Mouse (Mus musculus) MEL (cell line): ENCODE results near the gene Il10. TPM values are rescaled to one million over a fixed set of nuclear protein-coding genes. Genes with fewer than 3 reads are reported as not detected.

Experiments
- DNase-seq: peaks from one replicate; pipeline ENCODE4 v3.0.0; 2011; ENCODE audit warnings: low read depth, low spot score
- H3K27ac ChIP-seq: 2 replicates; pipeline ENCODE4 v1.5.1; 2012; ENCODE audit warnings: low read depth, mild to moderate bottlenecking, control low read depth, low read length, moderate library complexity; ENCODE audit not compliant: control insufficient read depth
- H3K27me3 ChIP-seq, 2 experiments: fragments of 150-350 bp in 1 of 2; sonication (generic) in 1 of 2; 2 replicates each; pipeline ENCODE4 v1.6.1; 2012; ENCODE audit warnings: low read length in 2 of 2, mild to moderate bottlenecking in 2 of 2, improper control_type of control experiment in 1 of 2, moderate library complexity in 1 of 2; ENCODE audit not compliant: insufficient read depth in 2 of 2, control insufficient read depth in 1 of 2
- H3K36me3 ChIP-seq, 2 experiments: 2 replicates each; pipeline ENCODE4 v1.6.1; 2012 to 2014; ENCODE audit warnings: low read length in 2 of 2, improper control_type of control experiment in 1 of 2, inconsistent platforms in 1 of 2, mild to moderate bottlenecking in 1 of 2; ENCODE audit not compliant: insufficient read depth in 2 of 2, control insufficient read depth in 1 of 2
- H3K4me1 ChIP-seq, 2 experiments: fragments of 150-350 bp in 1 of 2; sonication (generic) in 1 of 2; 2 replicates each; pipeline ENCODE4 v1.6.1; 2012; ENCODE audit warnings: low read length in 2 of 2, improper control_type of control experiment in 1 of 2, mild to moderate bottlenecking in 1 of 2; ENCODE audit not compliant: insufficient read depth in 2 of 2, control insufficient read depth in 1 of 2
- H3K4me3 ChIP-seq, 2 experiments: fragments of 150-350 bp in 1 of 2; sonication (generic) in 1 of 2; 2 replicates each; pipeline ENCODE4 v1.5.1; 2012; ENCODE audit warnings: low read depth in 2 of 2, low read length in 2 of 2, mild to moderate bottlenecking in 2 of 2, moderate library complexity in 2 of 2, control low read depth in 1 of 2, improper control_type of control experiment in 1 of 2; ENCODE audit not compliant: control insufficient read depth in 1 of 2, insufficient read depth in 1 of 2
- H3K79me2 ChIP-seq: 2 replicates; pipeline ENCODE4 v1.6.1; 2012; ENCODE audit warnings: mild to moderate bottlenecking, low read length, moderate library complexity; ENCODE audit not compliant: control insufficient read depth, poor library complexity, insufficient read depth
- H3K9ac ChIP-seq: 2 replicates; pipeline ENCODE4 v1.6.1; 2012; ENCODE audit warnings: low read depth, mild to moderate bottlenecking, control low read depth, low read length, moderate library complexity; ENCODE audit not compliant: control insufficient read depth, poor library complexity, severe bottlenecking
- H3K9me3 ChIP-seq: fragments of 150-350 bp; sonication (generic); replicated peaks from 2 replicates; pipeline ENCODE4 v1.6.1; 2012; ENCODE audit warnings: mild to moderate bottlenecking, low read length, improper control_type of control experiment, moderate library complexity; ENCODE audit not compliant: insufficient read depth
- BHLHE40 ChIP-seq: IDR thresholded peaks from 2 replicates; pipeline ENCODE4 v1.6.1; 2012; ENCODE audit warnings: low read depth, mild to moderate bottlenecking, inconsistent platforms, low read length, improper control_type of control experiment, borderline replicate concordance
- CTCF ChIP-seq, 3 experiments: IDR thresholded peaks in 2 of 3; conservative IDR thresholded peaks in 1 of 3; 2 replicates each; pipeline ENCODE4 v1.5.1; 2011 to 2012; ENCODE audit warnings: low read length in 3 of 3, low read depth in 2 of 3, mild to moderate bottlenecking in 2 of 3, improper control_type of control experiment in 1 of 3, inconsistent platforms in 1 of 3, mixed read lengths in 1 of 3, moderate library complexity in 1 of 3; ENCODE audit not compliant: control insufficient read depth in 1 of 3, insufficient read depth in 1 of 3, poor library complexity in 1 of 3, severe bottlenecking in 1 of 3
- ELF1 ChIP-seq: IDR thresholded peaks from 2 replicates; pipeline ENCODE4 v1.6.1; 2014; ENCODE audit warnings: low read depth, mild to moderate bottlenecking, inconsistent platforms, low read length, improper control_type of control experiment, moderate library complexity
- ETS1 ChIP-seq: IDR thresholded peaks from 2 replicates; pipeline ENCODE4 v1.6.1; 2012; ENCODE audit warnings: low read depth, mild to moderate bottlenecking, inconsistent platforms, low read length, improper control_type of control experiment, moderate library complexity
- KAT2A ChIP-seq: conservative IDR thresholded peaks from 2 replicates; pipeline ENCODE4 v1.6.1; 2012; ENCODE audit warnings: low read depth, low read length, improper control_type of control experiment, inconsistent platforms
- MAFK ChIP-seq: IDR thresholded peaks from 2 replicates; pipeline ENCODE4 v1.6.1; 2011; ENCODE audit warnings: low read depth, mild to moderate bottlenecking, low read length, improper control_type of control experiment, borderline replicate concordance
- MEF2A ChIP-seq: IDR thresholded peaks from 2 replicates; pipeline ENCODE4 v1.6.1; 2014; ENCODE audit warnings: low read depth, mild to moderate bottlenecking, inconsistent platforms, low read length, improper control_type of control experiment; ENCODE audit not compliant: poor library complexity, insufficient replicate concordance, severe bottlenecking; ENCODE audit errors: extremely low read depth
- MXI1 ChIP-seq: IDR thresholded peaks from 2 replicates; pipeline ENCODE4 v1.6.1; 2011; ENCODE audit warnings: mild to moderate bottlenecking, low read depth, low read length, improper control_type of control experiment
- MYB ChIP-seq: IDR thresholded peaks from 2 replicates; pipeline ENCODE4 v1.6.1; 2011; ENCODE audit warnings: mild to moderate bottlenecking, low read depth, low read length, improper control_type of control experiment
- NRF1 ChIP-seq: IDR thresholded peaks from 2 replicates; pipeline ENCODE4 v1.6.1; 2014; ENCODE audit warnings: low read depth, mild to moderate bottlenecking, inconsistent platforms, low read length, improper control_type of control experiment, moderate library complexity; ENCODE audit not compliant: poor library complexity, insufficient read depth, severe bottlenecking
- POLR2A ChIP-seq, 2 experiments: IDR thresholded peaks; 2 replicates each; pipeline ENCODE4 v1.6.1; 2011 to 2012; ENCODE audit warnings: low read length in 2 of 2, mild to moderate bottlenecking in 2 of 2, control low read depth in 1 of 2, improper control_type of control experiment in 1 of 2, low read depth in 1 of 2, moderate library complexity in 1 of 2; ENCODE audit not compliant: control insufficient read depth in 1 of 2, insufficient read depth in 1 of 2, poor library complexity in 1 of 2
- RCOR1 ChIP-seq: IDR thresholded peaks from 2 replicates; pipeline ENCODE4 v1.6.1; 2012; ENCODE audit warnings: low read depth, mild to moderate bottlenecking, inconsistent platforms, low read length, improper control_type of control experiment
- SIN3A ChIP-seq: IDR thresholded peaks from 2 replicates; pipeline ENCODE4 v1.6.1; 2012; ENCODE audit warnings: low read length, improper control_type of control experiment, inconsistent platforms
- TAL1 ChIP-seq: IDR thresholded peaks from 2 replicates; pipeline ENCODE4 v1.6.1; 2012; ENCODE audit warnings: mild to moderate bottlenecking, inconsistent platforms, low read length, moderate library complexity, mixed read lengths
- TBP ChIP-seq: IDR thresholded peaks from 2 replicates; pipeline ENCODE4 v1.8.0; 2011; ENCODE audit warnings: low read depth, low read length, improper control_type of control experiment
- TCF12 ChIP-seq: IDR thresholded peaks from 2 replicates; pipeline ENCODE4 v1.6.1; 2014; ENCODE audit warnings: low read depth, mild to moderate bottlenecking, inconsistent platforms, low read length, improper control_type of control experiment, moderate library complexity
- UBTF ChIP-seq: IDR thresholded peaks from 2 replicates; pipeline ENCODE4 v1.6.1; 2012; ENCODE audit warnings: low read depth, mild to moderate bottlenecking, inconsistent platforms, low read length, improper control_type of control experiment, moderate library complexity, borderline replicate concordance; ENCODE audit not compliant: insufficient read depth
- USF2 ChIP-seq, 2 experiments: IDR thresholded peaks; 2 replicates each; pipeline ENCODE4 v1.6.1; 2011 to 2012; ENCODE audit warnings: improper control_type of control experiment in 2 of 2, low read length in 2 of 2, borderline replicate concordance in 1 of 2, inconsistent platforms in 1 of 2, low read depth in 1 of 2, mild to moderate bottlenecking in 1 of 2; ENCODE audit not compliant: insufficient read depth in 1 of 2
- ZKSCAN1 ChIP-seq: IDR thresholded peaks from 2 replicates; pipeline ENCODE4 v1.6.1; 2012; ENCODE audit warnings: low read depth, mild to moderate bottlenecking, inconsistent platforms, low read length, improper control_type of control experiment, moderate library complexity
- ZNF384 ChIP-seq: IDR thresholded peaks from 2 replicates; pipeline ENCODE4 v1.6.1; 2012; ENCODE audit warnings: low read depth, mild to moderate bottlenecking, inconsistent platforms, low read length, improper control_type of control experiment
- polyA plus RNA-seq, 2 experiments: library from polyadenylated mRNA; stranded (reverse) in 1 of 2; unstranded in 1 of 2; fragments of >175 nt in 1 of 2; fragments of >200 nt in 1 of 2; gene quantifications; 2 replicates each; pipeline versions ENCODE4 v1.2.1 to v1.2.4; 2012; ENCODE audit warnings: low replicate concordance in 2 of 2, low read depth in 1 of 2; ENCODE audit not compliant: insufficient read length in 2 of 2, insufficient read depth in 1 of 2, missing spikeins in 1 of 2
- total RNA-seq: library from RNA; depleted of rRNA; stranded (reverse); fragments of 300-350 nt; gene quantifications from 2 replicates; pipeline ENCODE4 v1.2.3, GENCODE M21; 2012

The Il10 gene
- total and polyA plus RNA-seq, 3 experiments, result not detected

GRCm38 (mm10) chr1:131053656-131054055, 34.0 kb downstream of the Il10 start:
- H3K27ac ChIP-seq, result no peak overlapping the region
- H3K79me2 ChIP-seq, result no peaks in the 10 kb centered on the region
- no peaks in the 10 kb centered on the region for H3K4me1 ChIP-seq

DNA sequence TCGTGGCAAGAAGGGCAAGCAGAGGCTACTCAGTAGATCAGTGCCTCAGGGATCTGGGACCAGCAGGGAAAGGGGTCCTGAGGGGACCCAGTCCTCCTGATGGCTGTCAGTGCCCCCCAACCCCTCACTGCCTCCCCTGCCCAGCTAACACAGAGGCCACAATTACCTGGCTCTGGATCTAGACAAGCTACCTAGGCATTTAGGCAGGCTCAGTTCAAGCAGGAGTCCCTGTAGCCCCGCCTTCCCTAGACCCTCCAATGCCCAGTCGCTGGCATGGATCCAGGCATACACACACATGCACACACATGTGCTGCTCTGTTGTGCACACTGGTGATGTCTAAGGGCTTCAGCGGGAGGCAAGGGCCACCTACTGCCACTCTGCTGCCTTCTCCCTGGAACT, 34.6 kb downstream of the Il10 start:
- no peaks in the 10 kb centered on the region for H3K4me1 ChIP-seq
- H3K9ac ChIP-seq, result no peak overlapping the region
- no peaks in the 10 kb centered on the region for H3K27me3 ChIP-seq
- no peaks in the 10 kb centered on the region for H3K79me2 ChIP-seq
- H3K4me3 ChIP-seq, result no peak overlapping the region
- no peak overlapping the region for H3K27ac ChIP-seq
- no peaks in the 10 kb centered on the region for H3K9me3 ChIP-seq
- no peak for DNase-seq
- TF ChIP-seq MYB, result no peak
- no peak for TF ChIP-seq TCF12
- TF ChIP-seq POLR2A (IDR thresholded peaks at IDR 0.05; ENCODE audit: control insufficient read depth in 1 of 2, insufficient read depth in 1 of 2, low read depth in 1 of 2, low read length in 2 of 2, poor library complexity in 1 of 2), result no peak
- TF ChIP-seq ELF1, result no peak
- no peak for TF ChIP-seq KAT2A
- no peak for TF ChIP-seq BHLHE40
- no peak for TF ChIP-seq TBP
- TF ChIP-seq ZKSCAN1, result no peak
- no peak for TF ChIP-seq RCOR1
- TF ChIP-seq NRF1, result no peak
- TF ChIP-seq ZNF384, result no peak
- TF ChIP-seq CTCF (IDR thresholded peaks at IDR 0.05 in 2 of 3, conservative IDR thresholded peaks at IDR 0.05 in 1 of 3; ENCODE audit: control insufficient read depth in 1 of 3, insufficient read depth in 1 of 3, low read depth in 2 of 3, low read length in 3 of 3, poor library complexity in 1 of 3, severe bottlenecking in 1 of 3), result no peak
- no peak for TF ChIP-seq MXI1
- TF ChIP-seq MAFK, result no peak
- no peak for TF ChIP-seq MEF2A
- no peak for TF ChIP-seq UBTF
- H3K36me3 ChIP-seq, result no peaks in the 10 kb centered on the region

More at GRCm38 (mm10) chr1:131053656-131054055, 34.0 kb downstream of the Il10 start:
- Histone ChIP-seq H3K36me3 (no peaks in the 10 kb centered on the region), H3K9ac (no peak overlapping the region), H3K4me3 (no peak overlapping the region), H3K9me3 (no peaks in the 10 kb centered on the region), H3K27me3 (no peaks in the 10 kb centered on the region)
- no peak for DNase-seq
- TF ChIP-seq TAL1 (no peak), ETS1 (no peak), SIN3A (no peak), USF2 (IDR thresholded peaks at IDR 0.05; ENCODE audit: borderline replicate concordance in 1 of 2, insufficient read depth in 1 of 2, low read depth in 1 of 2, low read length in 2 of 2) (no peak), ELF1 (no peak), MXI1 (no peak), MYB (no peak)
- TF ChIP-seq, all 39 proteins: peak for 0
